Mouse (Mus musculus): ENCODE measurements around the gene Emp3. TPM values are rescaled to one million over a fixed set of nuclear protein-coding genes. Genes with fewer than 3 reads are reported as not detected.
A peak's percentile ranks its signal among the peaks of the same experiment; 100 is the strongest.
"Not testable (repeated sequence)": the region's sequence is repeated elsewhere in the genome, so short reads cannot be mapped to it uniquely, and the experiment has no call there.

Emp3 gene
- polyA plus RNA-seq, 1 experiment from 2014 or later, result 55.0 TPM

DNA sequence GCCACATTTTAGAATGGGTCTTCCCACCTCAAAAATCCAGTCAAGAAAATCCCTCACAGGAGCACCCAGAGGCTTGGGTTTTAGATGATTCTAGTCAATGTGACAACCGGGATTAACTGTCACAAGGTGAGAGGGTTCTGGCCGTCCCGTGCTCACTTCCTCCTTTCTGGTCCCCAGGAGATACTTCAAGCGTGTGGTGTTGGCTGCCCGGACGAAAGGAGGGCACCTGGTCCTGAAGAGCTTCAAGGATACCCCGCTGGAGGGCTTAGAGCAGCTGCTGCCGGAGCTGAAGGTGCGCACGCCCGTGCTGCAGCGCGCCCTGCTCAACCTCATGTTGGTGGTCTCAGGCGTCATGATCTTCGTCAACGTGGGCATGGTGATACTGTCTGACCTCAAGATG, 12.1 kb downstream of the Emp3 start:
- peaks cover 21% of the 10 kb centered on the region for H3K36me3 ChIP-seq
- no peak for ATAC-seq (ENCODE audit: low FRiP score)

GRCm38 (mm10) chr7:45908384-45908783, 12.8 kb downstream of the Emp3 start:
- H3K9ac ChIP-seq, result no peak overlapping the region
- no peaks in the 10 kb centered on the region for H3K4me1 ChIP-seq
- no peak overlapping the region for H3K27ac ChIP-seq
- no peaks in the 10 kb centered on the region for H3K27me3 ChIP-seq
- H3K4me2 ChIP-seq (replicated peaks), result no peak overlapping the region
- peaks cover 21% of the 10 kb centered on the region for H3K36me3 ChIP-seq
- H3K4me3 ChIP-seq, result no peak overlapping the region
- no peaks in the 10 kb centered on the region for H3K9me3 ChIP-seq (replicated peaks)
- ATAC-seq (ENCODE audit: low FRiP score), result no peak

More for the DNA sequence above, 12.1 kb downstream of the Emp3 start:
- 94% methylated on average over 16 of the region's 16 CpGs for WGBS
- Histone ChIP-seq H3K27ac (no peak overlapping the region), H3K4me3 (no peak overlapping the region), H3K4me1 (no peaks in the 10 kb centered on the region), H3K9ac (no peak overlapping the region), H3K27me3 (no peaks in the 10 kb centered on the region), H3K4me2 (replicated peaks) (no peak overlapping the region), H3K9me3 (replicated peaks) (no peaks in the 10 kb centered on the region)

DNA sequence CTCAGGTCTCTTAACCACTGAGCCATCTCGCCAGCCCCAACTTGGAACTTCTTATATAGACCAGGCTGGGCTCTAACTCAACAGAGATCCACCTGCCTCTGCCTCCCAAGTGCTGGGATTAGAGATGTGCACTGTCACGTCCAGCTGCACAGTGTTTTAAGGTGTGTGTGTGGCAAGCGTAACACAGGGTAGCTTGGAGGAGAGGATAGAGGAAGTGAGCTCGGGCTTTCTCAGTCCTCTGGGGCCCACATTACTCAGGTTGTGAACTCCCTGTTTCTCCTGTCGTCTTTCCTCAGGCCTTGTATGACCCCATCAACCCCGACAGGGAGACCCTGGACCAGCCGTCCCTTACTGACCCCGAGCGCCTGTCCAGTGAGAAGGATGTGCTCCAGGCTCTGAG, 14.6 kb downstream of the Emp3 start:
- Histone ChIP-seq H3K36me3 (peaks cover 21% of the 10 kb centered on the region), H3K27me3 (no peaks in the 10 kb centered on the region), H3K9me3 (replicated peaks) (no peaks in the 10 kb centered on the region), H3K27ac (no peak overlapping the region), H3K4me3 (no peak overlapping the region), H3K4me2 (replicated peaks) (no peak overlapping the region), H3K4me1 (no peaks in the 10 kb centered on the region), H3K9ac (no peak overlapping the region)
- ATAC-seq (ENCODE audit: low FRiP score), result no peak
- WGBS, result 92% methylated on average over 9 of the region's 9 CpGs

- no peak overlapping the region for H3K27ac ChIP-seq
- H3K27me3 ChIP-seq, result no peaks in the 10 kb centered on the region
- H3K9ac ChIP-seq, result no peak overlapping the region
- H3K9me3 ChIP-seq (replicated peaks), result no peaks in the 10 kb centered on the region
- no peaks in the 10 kb centered on the region for H3K36me3 ChIP-seq
- no peak overlapping the region for H3K4me3 ChIP-seq
- H3K4me2 ChIP-seq (replicated peaks), result no peak overlapping the region
- WGBS, result 77% methylated on average over 12 of the region's 12 CpGs
- no peak for ATAC-seq (ENCODE audit: low FRiP score)
- H3K4me1 ChIP-seq, result peaks cover 1% of the 10 kb centered on the region; the same call in 1 of the 2 replicates
Observed at GRCm38 (mm10) chr7:45902481-45903002, 18.7 kb downstream of the Emp3 start.

DNA sequence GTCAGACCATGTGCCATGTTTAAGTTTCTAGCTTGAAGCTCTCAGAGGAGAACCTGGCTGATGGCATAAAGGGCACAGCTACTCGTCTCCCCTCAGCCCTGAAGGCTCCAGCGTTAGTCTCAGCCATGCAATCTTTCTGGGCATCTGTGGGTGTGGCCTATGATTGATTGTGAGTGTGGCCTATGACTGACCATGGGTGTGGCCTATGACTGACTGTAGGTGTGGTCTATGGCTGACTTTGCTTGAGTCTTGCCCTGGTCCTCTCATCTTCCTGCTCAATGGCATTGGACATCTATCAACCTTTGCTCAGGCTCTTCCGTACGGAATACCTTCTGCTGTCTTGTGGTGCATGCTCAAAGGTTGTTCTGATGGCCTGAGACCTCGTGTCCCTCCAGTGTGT, 19.6 kb downstream of the Emp3 start:
- no peaks in the 10 kb centered on the region for H3K9me3 ChIP-seq (replicated peaks)
- H3K27me3 ChIP-seq, result no peaks in the 10 kb centered on the region
- peaks cover 4% of the 10 kb centered on the region; the same call in 1 of the 2 replicates for H3K4me1 ChIP-seq
- WGBS, result 58% methylated on average over 5 of the region's 5 CpGs
- no peak overlapping the region for H3K4me3 ChIP-seq
- H3K9ac ChIP-seq, result no peak overlapping the region
- no peak overlapping the region for H3K4me2 ChIP-seq (replicated peaks)
- no peak for ATAC-seq (ENCODE audit: low FRiP score)
- H3K36me3 ChIP-seq, result no peaks in the 10 kb centered on the region
- no peak overlapping the region for H3K27ac ChIP-seq

GRCm38 (mm10) chr7:45898125-45898524, 23.1 kb downstream of the Emp3 start:
- not testable (repeated sequence) for ATAC-seq (ENCODE audit: low FRiP score); H3K9me3 ChIP-seq (replicated peaks); H3K4me3 ChIP-seq; H3K27ac ChIP-seq; H3K4me1 ChIP-seq; H3K27me3 ChIP-seq; H3K36me3 ChIP-seq; H3K9ac ChIP-seq
- H3K4me2 ChIP-seq (replicated peaks), result peak overlapping the region; percentile 67; the same call in 1 of the 2 replicates
- 60% methylated on average over 4 of the region's 4 CpGs for WGBS

DNA sequence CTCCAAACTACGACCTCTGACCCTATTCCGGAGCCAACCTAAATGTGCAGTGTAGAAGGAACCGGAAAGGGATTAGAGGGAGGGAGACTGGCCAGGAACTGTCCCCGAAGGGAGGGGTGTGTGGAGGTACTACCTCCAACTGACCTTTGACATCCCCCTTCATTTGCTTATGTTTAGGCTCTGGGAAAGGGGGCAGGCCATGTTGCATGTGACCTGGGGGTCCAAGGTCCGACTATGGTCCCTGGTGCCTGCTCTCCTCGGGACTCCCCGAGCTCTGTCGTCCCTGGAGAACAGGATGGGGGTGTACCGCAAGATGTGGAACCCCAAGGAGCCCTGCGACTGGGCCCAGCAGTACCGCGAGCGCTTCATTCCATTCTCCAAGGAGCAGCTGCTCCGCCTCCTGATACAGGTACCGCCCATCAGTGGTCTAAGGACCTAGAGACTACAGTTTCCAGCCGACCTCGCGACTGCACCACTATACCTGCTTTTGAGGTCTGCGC, 23.9 kb downstream of the Emp3 start:
- peak; percentile 59 for ATAC-seq (ENCODE audit: low FRiP score)
- Histone ChIP-seq H3K27ac (peak overlapping the region; percentile 77), H3K4me2 (replicated peaks) (peak overlapping the region; percentile 67), H3K27me3 (peaks cover 9% of the 10 kb centered on the region; the same call in 1 of the 2 replicates), H3K36me3 (no peaks in the 10 kb centered on the region), H3K4me3 (peak overlapping the region; percentile 47), H3K9ac (peak overlapping the region; percentile 70), H3K9me3 (replicated peaks) (no peaks in the 10 kb centered on the region), H3K4me1 (peaks cover 8% of the 10 kb centered on the region; the same call in 1 of the 2 replicates)
- WGBS, result 1% methylated on average over 19 of the region's 19 CpGs

DNA sequence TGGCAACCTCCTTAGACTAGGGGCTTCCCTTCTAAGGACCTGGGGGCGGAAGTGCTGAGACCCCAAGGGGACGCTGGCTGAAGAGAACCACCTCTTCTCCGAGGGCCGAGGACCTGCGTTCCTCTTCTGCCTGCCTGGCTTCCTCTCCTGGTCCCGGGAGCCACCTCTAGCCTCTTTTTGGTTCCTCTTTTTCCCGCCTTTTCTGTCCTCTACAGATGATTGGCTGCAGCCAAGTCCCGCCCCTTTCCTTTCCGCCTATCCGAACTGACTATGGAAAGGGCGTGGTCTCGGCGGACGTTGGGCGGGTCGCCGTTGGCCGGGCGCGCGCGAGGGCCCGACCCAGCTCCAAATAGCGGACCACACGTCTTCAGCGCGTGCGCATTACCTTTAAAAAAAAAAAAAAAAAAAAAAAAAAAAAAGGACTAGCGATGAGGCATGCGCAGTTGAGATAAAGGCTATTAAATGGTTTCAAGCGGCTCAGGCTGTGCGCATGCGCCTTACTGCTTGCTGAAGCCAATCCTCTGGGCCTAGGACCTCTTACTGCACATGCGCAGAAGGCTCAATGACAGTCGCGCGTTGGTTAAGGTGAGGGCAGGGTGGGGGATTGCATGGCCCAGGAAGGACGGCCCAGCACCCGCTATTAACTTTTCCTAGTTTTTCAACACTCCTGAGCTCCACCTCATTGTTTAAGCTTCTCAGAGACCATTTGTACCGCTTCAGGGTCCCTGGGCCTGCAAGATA, 24.5 kb downstream of the Emp3 start, which contains the start of the genes Syngr4 and Tmem143:
Syngr4 (minus strand) TSS at position 198 of the 741 bp plus-strand sequence.
Tmem143 (plus strand) TSS at position 425 of the 741 bp plus-strand sequence.
- WGBS, result under 1% methylated on average over 40 of the region's 40 CpGs
- peak; percentile 90 for ATAC-seq (ENCODE audit: low FRiP score)
- Histone ChIP-seq H3K27ac (peak within 1 kb of the TSS; percentile 77), H3K36me3 (no peaks in the 10 kb centered on the region), H3K4me3 (peak within 1 kb of the TSS; percentile 47), H3K9ac (peak within 1 kb of the TSS; percentile 70), H3K4me1 (peaks cover 8% of the 10 kb centered on the region; the same call in 1 of the 2 replicates), H3K4me2 (replicated peaks) (peak within 1 kb of the TSS; percentile 67), H3K9me3 (replicated peaks) (no peaks in the 10 kb centered on the region), H3K27me3 (peaks cover 9% of the 10 kb centered on the region; the same call in 1 of the 2 replicates)

- H3K4me2 ChIP-seq (replicated peaks), result peak overlapping the region; percentile 67
- H3K4me1 ChIP-seq, result peaks cover 8% of the 10 kb centered on the region; the same call in 1 of the 2 replicates
- no peaks in the 10 kb centered on the region for H3K36me3 ChIP-seq
- WGBS, result 73% methylated on average over 6 of the region's 6 CpGs
- peak overlapping the region; percentile 4; the same call in 1 of the 2 replicates for H3K4me3 ChIP-seq
- no peak overlapping the region for H3K9ac ChIP-seq
- H3K27ac ChIP-seq, result no peak overlapping the region
- ATAC-seq (ENCODE audit: low FRiP score), result peak; percentile 53
- peaks cover 9% of the 10 kb centered on the region; the same call in 1 of the 2 replicates for H3K27me3 ChIP-seq
- H3K9me3 ChIP-seq (replicated peaks), result no peaks in the 10 kb centered on the region
Observed at GRCm38 (mm10) chr7:45895931-45896516, 25.2 kb downstream of the Emp3 start.

DNA sequence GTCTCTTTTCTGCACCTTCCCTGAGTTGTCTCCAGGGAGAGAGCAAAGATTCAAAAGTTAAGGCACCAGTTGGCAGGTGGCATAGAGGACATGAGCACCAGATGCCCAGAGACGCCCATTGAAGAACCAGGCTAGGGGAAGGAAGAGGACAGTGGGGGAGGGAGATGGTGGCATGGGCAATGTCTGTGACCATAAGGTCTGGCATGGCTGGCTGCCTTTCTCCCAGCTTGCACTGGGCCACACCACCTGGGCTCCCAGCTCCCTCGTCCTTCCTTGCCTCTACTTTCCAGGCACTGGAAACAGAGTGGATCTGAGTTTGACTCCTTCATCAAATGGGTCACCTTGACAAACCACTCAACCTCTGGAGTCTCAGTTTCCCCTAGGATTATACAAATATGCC, 28.6 kb downstream of the Emp3 start:
- ATAC-seq (ENCODE audit: low FRiP score), result no peak
- Histone ChIP-seq H3K4me1 (peaks cover 8% of the 10 kb centered on the region; the same call in 1 of the 2 replicates), H3K4me3 (no peak overlapping the region)

GRCm38 (mm10) chr7:45887246-45887645, 34.0 kb downstream of the Emp3 start:
- H3K27me3 ChIP-seq, result no peaks in the 10 kb centered on the region
- ATAC-seq (ENCODE audit: low FRiP score), result no peak
- peaks cover 34% of the 10 kb centered on the region for H3K36me3 ChIP-seq
- H3K4me2 ChIP-seq (replicated peaks), result no peak overlapping the region
- H3K9ac ChIP-seq, result no peak overlapping the region
- H3K9me3 ChIP-seq (replicated peaks), result no peaks in the 10 kb centered on the region
- WGBS, result 56% methylated on average over 3 of the region's 3 CpGs
- H3K4me1 ChIP-seq, result no peaks in the 10 kb centered on the region
- H3K27ac ChIP-seq, result no peak overlapping the region
- no peak overlapping the region for H3K4me3 ChIP-seq

More for the DNA sequence above, 28.6 kb downstream of the Emp3 start:
- Histone ChIP-seq H3K27ac (no peak overlapping the region), H3K36me3 (no peaks in the 10 kb centered on the region), H3K9me3 (replicated peaks) (no peaks in the 10 kb centered on the region), H3K27me3 (peaks cover 9% of the 10 kb centered on the region; the same call in 1 of the 2 replicates), H3K9ac (no peak overlapping the region), H3K4me2 (replicated peaks) (no peak overlapping the region)
- 89% methylated on average over 2 of the region's 2 CpGs for WGBS

GRCm38 (mm10) chr7:45881011-45881410, 40.2 kb downstream of the Emp3 start:
- Histone ChIP-seq H3K4me2 (replicated peaks) (no peak overlapping the region), H3K4me1 (no peaks in the 10 kb centered on the region), H3K4me3 (no peak overlapping the region), H3K36me3 (peaks cover 90% of the 10 kb centered on the region), H3K27ac (no peak overlapping the region), H3K9me3 (replicated peaks) (0 out of 2 replicates have a peak, but pooled peaks cover 2% of the 10 kb centered on the region), H3K9ac (no peak overlapping the region), H3K27me3 (no peaks in the 10 kb centered on the region)
- WGBS, result 93% methylated on average over 2 of the region's 2 CpGs
- no peak for ATAC-seq (ENCODE audit: low FRiP score)
